Mouse (Mus musculus): ENCODE measurements at regions not wholly inside any gene's neighbourhood (a gene's known extent, or its start where the extent isn't known, plus 50 kb on each side); places are given as distances from the start of the nearest gene placed in this dataset.

DNA sequence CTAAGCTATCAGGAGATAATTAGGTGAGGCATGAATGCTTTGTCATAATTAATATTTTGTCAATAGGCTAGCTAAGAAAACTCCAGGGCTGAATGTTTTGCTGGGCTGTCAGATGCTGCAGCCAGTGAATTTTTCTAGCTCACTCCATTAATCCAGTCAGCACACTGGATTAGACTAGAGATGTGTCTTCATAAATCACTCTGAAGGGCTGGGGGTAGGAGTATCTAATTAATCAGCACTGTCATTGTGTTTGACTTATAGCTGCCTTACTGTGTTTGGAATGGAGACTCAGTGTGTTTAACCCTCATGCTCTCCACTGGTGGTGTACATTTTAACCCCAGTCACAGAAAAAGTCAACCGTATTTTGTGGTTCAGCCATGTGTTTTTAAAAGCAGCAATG, 179.9 kb upstream of the Isl1 start:
- no peak overlapping the region for H3K27ac ChIP-seq (ENCODE audit: low read depth, low read length)
- H3K4me2 ChIP-seq (ENCODE audit: low read depth), result no peak overlapping the region
- ATAC-seq (ENCODE audit: insufficient read depth, low FRiP score, low TSS enrichment), result peak; percentile 55; the same call in 1 of the 2 replicates
- no peak overlapping the region for H3K9ac ChIP-seq (ENCODE audit: low read length)
- no peak overlapping the region for H3K4me3 ChIP-seq (ENCODE audit: low read depth, low read length)
- no peaks in the 10 kb centered on the region for H3K36me3 ChIP-seq (ENCODE audit: control insufficient read depth, insufficient read depth, low read length)
- H3K9me3 ChIP-seq (ENCODE audit: control insufficient read depth, low read length), result no peaks in the 10 kb centered on the region
- 20% methylated on average over 1 of the region's 1 CpGs for WGBS
- no peaks in the 10 kb centered on the region for H3K4me1 ChIP-seq (ENCODE audit: control insufficient read depth, insufficient read depth, low read length)
- peak; percentile 10 for DNase-seq (ENCODE audit: low spot score)
- H3K27me3 ChIP-seq (ENCODE audit: control insufficient read depth, insufficient read depth, low read length), result no peaks in the 10 kb centered on the region

DNA sequence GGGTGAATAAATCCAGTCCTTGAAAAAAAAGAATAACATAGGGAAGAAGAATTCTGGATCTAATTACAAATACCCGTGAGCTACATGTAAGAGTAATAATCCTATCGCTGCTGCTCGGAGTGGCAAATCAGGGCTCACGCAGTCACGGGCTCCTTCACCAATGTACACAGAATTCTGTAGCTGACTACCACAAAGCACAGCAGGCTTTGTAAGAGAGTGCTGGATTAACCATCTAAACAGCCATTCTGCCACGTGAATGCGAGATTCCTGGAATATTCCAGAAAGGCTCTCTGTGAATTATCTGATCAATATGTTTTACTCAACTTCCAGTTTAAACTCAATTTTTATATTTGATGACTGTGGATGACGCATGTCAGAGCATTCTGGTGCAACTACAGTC, 165.1 kb upstream of the Isl1 start:
- DNase-seq (ENCODE audit: low spot score), result no peak
- H3K4me1 ChIP-seq (ENCODE audit: control insufficient read depth, insufficient read depth, low read length), result no peaks in the 10 kb centered on the region
- no peak overlapping the region for H3K4me3 ChIP-seq (ENCODE audit: low read depth, low read length)
- H3K9ac ChIP-seq (ENCODE audit: low read length), result no peak overlapping the region
- H3K4me2 ChIP-seq (ENCODE audit: low read depth), result no peak overlapping the region
- no peaks in the 10 kb centered on the region for H3K36me3 ChIP-seq (ENCODE audit: control insufficient read depth, insufficient read depth, low read length)
- H3K27ac ChIP-seq (ENCODE audit: low read depth, low read length), result no peak overlapping the region
- no peaks in the 10 kb centered on the region for H3K27me3 ChIP-seq (ENCODE audit: control insufficient read depth, insufficient read depth, low read length)
- WGBS, result 74% methylated on average over 8 of the region's 8 CpGs
- H3K9me3 ChIP-seq (ENCODE audit: control insufficient read depth, low read length), result no peaks in the 10 kb centered on the region
- no peak for ATAC-seq (ENCODE audit: insufficient read depth, low FRiP score, low TSS enrichment)

GRCm38 (mm10) chr13:116461757-116462156, 152.3 kb upstream of the Isl1 start:
- H3K4me1 ChIP-seq (ENCODE audit: control insufficient read depth, insufficient read depth, low read length), result no peaks in the 10 kb centered on the region
- DNase-seq (ENCODE audit: low spot score) (no peak), ATAC-seq (ENCODE audit: insufficient read depth, low FRiP score, low TSS enrichment) (no peak)
- no peak overlapping the region for H3K27ac ChIP-seq (ENCODE audit: low read depth, low read length)
- no peaks in the 10 kb centered on the region for H3K9me3 ChIP-seq (ENCODE audit: control insufficient read depth, low read length)
- 83% methylated on average over 6 of the region's 6 CpGs for WGBS
- no peaks in the 10 kb centered on the region for H3K27me3 ChIP-seq (ENCODE audit: control insufficient read depth, insufficient read depth, low read length)
- no peak overlapping the region for H3K4me3 ChIP-seq (ENCODE audit: low read depth, low read length)
- no peak overlapping the region for H3K4me2 ChIP-seq (ENCODE audit: low read depth)
- no peak overlapping the region for H3K9ac ChIP-seq (ENCODE audit: low read length)
- no peaks in the 10 kb centered on the region for H3K36me3 ChIP-seq (ENCODE audit: control insufficient read depth, insufficient read depth, low read length)

- H3K9ac ChIP-seq (ENCODE audit: low read length), result no peak overlapping the region
- DNase-seq (ENCODE audit: low spot score) (no peak), ATAC-seq (ENCODE audit: insufficient read depth, low FRiP score, low TSS enrichment) (no peak)
- H3K9me3 ChIP-seq (ENCODE audit: control insufficient read depth, low read length), result no peaks in the 10 kb centered on the region
- H3K27me3 ChIP-seq (ENCODE audit: control insufficient read depth, insufficient read depth, low read length), result no peaks in the 10 kb centered on the region
- no peaks in the 10 kb centered on the region for H3K36me3 ChIP-seq (ENCODE audit: control insufficient read depth, insufficient read depth, low read length)
- H3K4me3 ChIP-seq (ENCODE audit: low read depth, low read length), result no peak overlapping the region
- no peak overlapping the region for H3K4me2 ChIP-seq (ENCODE audit: low read depth)
- WGBS, result 59% methylated on average over 15 of the region's 15 CpGs
- H3K27ac ChIP-seq (ENCODE audit: low read depth, low read length), result no peak overlapping the region
- H3K4me1 ChIP-seq (ENCODE audit: control insufficient read depth, insufficient read depth, low read length), result no peaks in the 10 kb centered on the region
Measured at GRCm38 (mm10) chr13:116443165-116443955, 133.9 kb upstream of the Isl1 start.

GRCm38 (mm10) chr13:116417768-116418167, 108.3 kb upstream of the Isl1 start:
- WGBS, result 83% methylated on average over 3 of the region's 3 CpGs
- H3K9me3 ChIP-seq (ENCODE audit: control insufficient read depth, low read length), result no peaks in the 10 kb centered on the region
- no peak for ATAC-seq (ENCODE audit: insufficient read depth, low FRiP score, low TSS enrichment)

GRCm38 (mm10) chr13:116414473-116414872, 105.0 kb upstream of the Isl1 start:
- Histone ChIP-seq H3K4me2 (ENCODE audit: low read depth) (no peak overlapping the region), H3K4me3 (ENCODE audit: low read depth, low read length) (no peak overlapping the region), H3K4me1 (ENCODE audit: control insufficient read depth, insufficient read depth, low read length) (no peaks in the 10 kb centered on the region), H3K36me3 (ENCODE audit: control insufficient read depth, insufficient read depth, low read length) (no peaks in the 10 kb centered on the region), H3K27me3 (ENCODE audit: control insufficient read depth, insufficient read depth, low read length) (no peaks in the 10 kb centered on the region), H3K27ac (ENCODE audit: low read depth, low read length) (no peak overlapping the region), H3K9ac (ENCODE audit: low read length) (no peak overlapping the region), H3K9me3 (ENCODE audit: control insufficient read depth, low read length) (no peaks in the 10 kb centered on the region)
- ATAC-seq (ENCODE audit: insufficient read depth, low FRiP score, low TSS enrichment), result no peak
- no peak for DNase-seq (ENCODE audit: low spot score)
- WGBS, result 43% methylated on average over 7 of the region's 7 CpGs

More at GRCm38 (mm10) chr13:116417768-116418167, 108.3 kb upstream of the Isl1 start:
- Histone ChIP-seq H3K27me3 (ENCODE audit: control insufficient read depth, insufficient read depth, low read length) (no peaks in the 10 kb centered on the region), H3K4me1 (ENCODE audit: control insufficient read depth, insufficient read depth, low read length) (no peaks in the 10 kb centered on the region), H3K4me3 (ENCODE audit: low read depth, low read length) (no peak overlapping the region), H3K9ac (ENCODE audit: low read length) (no peak overlapping the region), H3K27ac (ENCODE audit: low read depth, low read length) (no peak overlapping the region), H3K36me3 (ENCODE audit: control insufficient read depth, insufficient read depth, low read length) (no peaks in the 10 kb centered on the region), H3K4me2 (ENCODE audit: low read depth) (no peak overlapping the region)
- DNase-seq (ENCODE audit: low spot score), result no peak

DNA sequence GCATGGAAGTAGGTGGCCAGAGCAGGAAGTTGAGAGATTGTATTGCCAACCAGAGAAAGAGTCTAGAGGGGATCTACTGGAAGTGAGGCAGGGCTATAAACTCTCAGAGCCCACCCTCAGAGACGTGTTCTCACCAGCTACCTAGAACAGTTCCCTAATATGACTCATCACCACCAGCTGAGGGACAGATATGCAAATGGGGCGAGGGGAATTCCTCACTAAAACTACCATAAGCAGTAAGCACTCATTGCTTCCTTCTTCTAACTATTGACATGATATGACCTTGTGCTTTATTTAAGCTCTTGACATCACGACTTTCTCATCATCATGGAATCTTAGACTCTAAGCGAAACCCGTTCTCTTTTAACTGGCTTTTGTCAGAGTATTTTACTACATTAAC, 101.2 kb upstream of the Isl1 start:
- Histone ChIP-seq H3K9ac (ENCODE audit: low read length) (no peak overlapping the region), H3K27me3 (ENCODE audit: control insufficient read depth, insufficient read depth, low read length) (no peaks in the 10 kb centered on the region), H3K9me3 (ENCODE audit: control insufficient read depth, low read length) (no peaks in the 10 kb centered on the region), H3K4me2 (ENCODE audit: low read depth) (no peak overlapping the region), H3K4me1 (ENCODE audit: control insufficient read depth, insufficient read depth, low read length) (no peaks in the 10 kb centered on the region), H3K36me3 (ENCODE audit: control insufficient read depth, insufficient read depth, low read length) (no peaks in the 10 kb centered on the region), H3K27ac (ENCODE audit: low read depth, low read length) (no peak overlapping the region), H3K4me3 (ENCODE audit: low read depth, low read length) (no peak overlapping the region)
- WGBS, result 78% methylated on average over 5 of the region's 5 CpGs
- no peak for DNase-seq (ENCODE audit: low spot score)
- ATAC-seq (ENCODE audit: insufficient read depth, low FRiP score, low TSS enrichment), result no peak
